Mouse (Mus musculus): Measurements from ENCODE around the gene Rfng.

GRCm38 (mm10) chr11:120822321-120822720 is 38.3 kb upstream of the Rfng start:
- TF ChIP-seq CTCF (IDR thresholded peaks at IDR 0.05; ENCODE audit: low read depth) (no peak), EP300 (IDR thresholded peaks at IDR 0.05; ENCODE audit: low read depth) (no peak)

Data from liver, postnatal 0 days (tissue).